Mouse (Mus musculus): ENCODE measurements around the gene Rmi1. TPM values are rescaled to one million over a fixed set of nuclear protein-coding genes. Genes with fewer than 3 reads are reported as not detected.
"Not testable (repeated sequence)": the region's sequence is repeated elsewhere in the genome, so short reads cannot be mapped to it uniquely, and the experiment has no call there.

Gene Rmi1
- polyA plus RNA-seq, 1 experiment from 2014 or later: 32.9 TPM

- Histone ChIP-seq H3K4me1 (replicated peaks; ENCODE audit: control insufficient read depth, insufficient read depth, low read length) (peaks cover 7% of the 10 kb centered on the region), H3K4me2 (no peak overlapping the region), H3K9ac (ENCODE audit: low read depth, low read length) (no peak overlapping the region), H3K9me3 (ENCODE audit: control insufficient read depth, low read length) (no peaks in the 10 kb centered on the region), H3K36me3 (ENCODE audit: control insufficient read depth, insufficient read depth, low read length) (peaks cover 14% of the 10 kb centered on the region), H3K27ac (ENCODE audit: low read depth, low read length) (0 out of 2 replicates have a peak overlapping the region, but pooled peaks have one; percentile 21), H3K4me3 (ENCODE audit: low read depth, low read length) (no peak overlapping the region), H3K27me3 (replicated peaks; ENCODE audit: control insufficient read depth, insufficient read depth, low read length) (no peaks in the 10 kb centered on the region)
- 75% methylated on average over 2 of the region's 2 CpGs for WGBS
- DNase-seq (ENCODE audit: low spot score) (no peak), ATAC-seq (replicated peaks; ENCODE audit: low FRiP score) (peak; percentile 13; the same call in 1 of the 2 replicates)
These were observed 12.6 kb upstream of the Rmi1 start for GRCm38 (mm10) chr13:58389324-58389951.

GRCm38 (mm10) chr13:58394392-58394791, 7.7 kb upstream of the Rmi1 start:
- H3K4me2 ChIP-seq; H3K27ac ChIP-seq (ENCODE audit: low read depth, low read length); H3K4me3 ChIP-seq (ENCODE audit: low read depth, low read length); H3K27me3 ChIP-seq (replicated peaks; ENCODE audit: control insufficient read depth, insufficient read depth, low read length); H3K4me1 ChIP-seq (replicated peaks; ENCODE audit: control insufficient read depth, insufficient read depth, low read length); DNase-seq (ENCODE audit: low spot score); H3K9ac ChIP-seq (ENCODE audit: low read depth, low read length); H3K9me3 ChIP-seq (ENCODE audit: control insufficient read depth, low read length); ATAC-seq (replicated peaks; ENCODE audit: low FRiP score): not testable (repeated sequence)
- peaks cover 34% of the 10 kb centered on the region for H3K36me3 ChIP-seq (ENCODE audit: control insufficient read depth, insufficient read depth, low read length)
- 84% methylated on average over 11 of the region's 11 CpGs for WGBS

GRCm38 (mm10) chr13:58397651-58398050, 4.4 kb upstream of the Rmi1 start:
- H3K4me3 ChIP-seq (ENCODE audit: low read depth, low read length): no peak overlapping the region
- ATAC-seq (replicated peaks; ENCODE audit: low FRiP score) (no peak), DNase-seq (ENCODE audit: low spot score) (no peak)
- WGBS: 94% methylated on average over 13 of the region's 13 CpGs
- no peak overlapping the region for H3K9ac ChIP-seq (ENCODE audit: low read depth, low read length)
- no peaks in the 10 kb centered on the region for H3K27me3 ChIP-seq (replicated peaks; ENCODE audit: control insufficient read depth, insufficient read depth, low read length)
- no peak overlapping the region for H3K4me2 ChIP-seq
- no peaks in the 10 kb centered on the region for H3K9me3 ChIP-seq (ENCODE audit: control insufficient read depth, low read length)
- no peak overlapping the region for H3K27ac ChIP-seq (ENCODE audit: low read depth, low read length)
- 0 out of 2 replicates have a peak, but pooled peaks cover 3% of the 10 kb centered on the region for H3K4me1 ChIP-seq (replicated peaks; ENCODE audit: control insufficient read depth, insufficient read depth, low read length)
- peaks cover 34% of the 10 kb centered on the region for H3K36me3 ChIP-seq (ENCODE audit: control insufficient read depth, insufficient read depth, low read length)

DNA sequence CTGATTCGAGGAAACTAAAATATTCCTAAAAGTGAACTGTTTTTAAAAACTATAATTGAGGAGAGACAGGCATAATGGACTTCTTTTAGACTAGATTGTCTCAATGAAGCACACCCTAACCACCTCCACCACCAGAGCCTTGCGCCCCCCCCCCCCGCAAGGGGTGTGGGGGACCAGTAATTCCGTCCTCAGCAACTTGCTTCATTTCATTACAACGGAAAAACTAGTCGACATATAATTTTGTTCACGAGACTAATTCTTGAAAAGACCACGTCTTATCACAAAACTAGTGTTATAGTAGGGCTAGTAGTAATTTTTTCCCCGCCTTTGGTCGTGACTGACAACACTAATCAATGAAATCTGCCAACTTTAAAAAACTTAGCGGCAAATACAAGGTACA, 1.5 kb upstream of the Rmi1 start:
- H3K4me3 ChIP-seq (ENCODE audit: low read depth, low read length): peak overlapping the region; percentile 100
- WGBS: under 1% methylated on average over 11 of the region's 11 CpGs
- H3K27ac ChIP-seq (ENCODE audit: low read depth, low read length): peak overlapping the region; percentile 97
- no peak for ATAC-seq (replicated peaks; ENCODE audit: low FRiP score)
- peaks cover 10% of the 10 kb centered on the region; the same call in 1 of the 2 replicates for H3K4me1 ChIP-seq (replicated peaks; ENCODE audit: control insufficient read depth, insufficient read depth, low read length)
- no peaks in the 10 kb centered on the region for H3K9me3 ChIP-seq (ENCODE audit: control insufficient read depth, low read length)
- H3K36me3 ChIP-seq (ENCODE audit: control insufficient read depth, insufficient read depth, low read length): peaks cover 19% of the 10 kb centered on the region
- H3K4me2 ChIP-seq: peak overlapping the region; percentile 81
- H3K9ac ChIP-seq (ENCODE audit: low read depth, low read length): peak overlapping the region; percentile 100
- H3K27me3 ChIP-seq (replicated peaks; ENCODE audit: control insufficient read depth, insufficient read depth, low read length): no peaks in the 10 kb centered on the region
- DNase-seq (ENCODE audit: low spot score): no peak

- Histone ChIP-seq H3K9me3 (ENCODE audit: control insufficient read depth, low read length) (no peaks in the 10 kb centered on the region), H3K27me3 (replicated peaks; ENCODE audit: control insufficient read depth, insufficient read depth, low read length) (no peaks in the 10 kb centered on the region), H3K4me3 (ENCODE audit: low read depth, low read length) (peak overlapping the region; percentile 100), H3K27ac (ENCODE audit: low read depth, low read length) (peak overlapping the region; percentile 97), H3K9ac (ENCODE audit: low read depth, low read length) (peak overlapping the region; percentile 100), H3K4me1 (replicated peaks; ENCODE audit: control insufficient read depth, insufficient read depth, low read length) (peaks cover 10% of the 10 kb centered on the region), H3K36me3 (ENCODE audit: control insufficient read depth, insufficient read depth, low read length) (peaks cover 16% of the 10 kb centered on the region), H3K4me2 (peak overlapping the region; percentile 81)
- peak; percentile 82 for DNase-seq (ENCODE audit: low spot score)
- ATAC-seq (replicated peaks; ENCODE audit: low FRiP score): peak; percentile 16
- under 1% methylated on average over 83 of the region's 100 CpGs for WGBS
These were observed 679 bp upstream of the Rmi1 start for GRCm38 (mm10) chr13:58401135-58402002.

DNA sequence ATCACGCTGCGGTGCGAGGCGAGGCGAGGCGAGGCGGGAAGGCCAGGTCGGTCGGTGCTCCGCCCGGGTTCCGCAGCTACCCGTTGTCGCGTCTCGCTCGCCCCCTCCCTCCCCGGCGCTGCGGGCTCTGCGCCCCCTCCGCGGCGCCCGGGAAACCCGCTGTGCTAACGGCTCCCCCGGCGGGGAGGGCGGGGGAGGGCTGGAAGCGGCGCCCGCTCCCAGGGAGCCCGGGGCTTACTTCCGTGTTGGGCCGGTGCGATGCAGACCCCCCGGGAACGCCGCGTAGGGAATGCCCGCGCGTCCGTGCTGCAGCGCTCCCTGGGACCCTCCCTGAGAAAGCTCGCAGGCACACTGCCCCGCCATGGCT, 679 bp downstream of the Rmi1 start:
- H3K4me1 ChIP-seq (replicated peaks; ENCODE audit: control insufficient read depth, insufficient read depth, low read length): peaks cover 10% of the 10 kb centered on the region
- peak overlapping the region; percentile 100 for H3K9ac ChIP-seq (ENCODE audit: low read depth, low read length)
- no peaks in the 10 kb centered on the region for H3K9me3 ChIP-seq (ENCODE audit: control insufficient read depth, low read length)
- under 1% methylated on average over 47 of the region's 48 CpGs for WGBS
- peak overlapping the region; percentile 63 for H3K4me2 ChIP-seq
- peak overlapping the region; percentile 97 for H3K27ac ChIP-seq (ENCODE audit: low read depth, low read length)
- DNase-seq (ENCODE audit: low spot score): no peak
- peak; percentile 66 for ATAC-seq (replicated peaks; ENCODE audit: low FRiP score)
- H3K36me3 ChIP-seq (ENCODE audit: control insufficient read depth, insufficient read depth, low read length): peaks cover 9% of the 10 kb centered on the region
- H3K27me3 ChIP-seq (replicated peaks; ENCODE audit: control insufficient read depth, insufficient read depth, low read length): no peaks in the 10 kb centered on the region
- peak overlapping the region; percentile 100 for H3K4me3 ChIP-seq (ENCODE audit: low read depth, low read length)

GRCm38 (mm10) chr13:58403243-58403642, 1.2 kb downstream of the Rmi1 start, which contains the start of gene Hnrnpk:
Gene Hnrnpk (minus strand): TSS chr13:58403343.
- peak within 1 kb of the TSS; percentile 100 for H3K9ac ChIP-seq (ENCODE audit: low read depth, low read length)
- not testable (repeated sequence) for DNase-seq (ENCODE audit: low spot score); H3K36me3 ChIP-seq (ENCODE audit: control insufficient read depth, insufficient read depth, low read length); ATAC-seq (replicated peaks; ENCODE audit: low FRiP score); H3K27me3 ChIP-seq (replicated peaks; ENCODE audit: control insufficient read depth, insufficient read depth, low read length); H3K9me3 ChIP-seq (ENCODE audit: control insufficient read depth, low read length)
- H3K4me3 ChIP-seq (ENCODE audit: low read depth, low read length): peak within 1 kb of the TSS; percentile 100
- peak within 1 kb of the TSS; percentile 63 for H3K4me2 ChIP-seq
- peak within 1 kb of the TSS; percentile 97 for H3K27ac ChIP-seq (ENCODE audit: low read depth, low read length)
- WGBS: 5% methylated on average over 16 of the region's 17 CpGs
- H3K4me1 ChIP-seq (replicated peaks; ENCODE audit: control insufficient read depth, insufficient read depth, low read length): peaks cover 10% of the 10 kb centered on the region

DNA sequence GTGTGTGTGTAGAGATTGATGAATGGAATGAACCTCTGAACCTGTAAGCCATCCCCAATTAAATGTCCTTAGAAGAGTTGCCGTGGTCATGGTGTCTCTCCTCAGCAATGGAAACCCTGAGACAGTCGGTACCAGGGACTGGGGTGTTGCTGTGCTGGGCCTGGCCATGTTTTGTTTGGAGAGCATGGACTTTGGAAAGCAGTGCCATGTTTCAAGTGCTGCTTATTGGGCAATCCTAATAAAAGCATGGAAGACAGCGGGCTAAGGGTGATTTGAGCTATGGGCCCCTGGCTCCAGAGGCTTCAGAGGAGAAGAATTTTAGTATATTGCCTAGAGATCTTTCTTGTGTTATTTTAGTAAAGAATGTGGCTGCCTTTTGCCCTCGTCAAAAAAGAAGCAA, 9.0 kb downstream of the Rmi1 start:
- Histone ChIP-seq H3K9ac (ENCODE audit: low read depth, low read length) (no peak overlapping the region), H3K27me3 (replicated peaks; ENCODE audit: control insufficient read depth, insufficient read depth, low read length) (no peaks in the 10 kb centered on the region), H3K36me3 (ENCODE audit: control insufficient read depth, insufficient read depth, low read length) (peaks cover 8% of the 10 kb centered on the region), H3K9me3 (ENCODE audit: control insufficient read depth, low read length) (peaks cover 5% of the 10 kb centered on the region; the same call in 1 of the 2 replicates), H3K4me1 (replicated peaks; ENCODE audit: control insufficient read depth, insufficient read depth, low read length) (no peaks in the 10 kb centered on the region), H3K4me2 (no peak overlapping the region), H3K4me3 (ENCODE audit: low read depth, low read length) (no peak overlapping the region), H3K27ac (ENCODE audit: low read depth, low read length) (no peak overlapping the region)
- no peak for DNase-seq (ENCODE audit: low spot score)
- 92% methylated on average over 4 of the region's 4 CpGs for WGBS
- no peak for ATAC-seq (replicated peaks; ENCODE audit: low FRiP score)

All from liver, embryonic 11.5 days (tissue).